Mouse (Mus musculus) adrenal gland, postnatal 4 days (tissue): ENCODE results near the gene Pcgf3. TPM values are rescaled to one million over a fixed set of nuclear protein-coding genes. Genes with fewer than 3 reads are reported as not detected.

Experiments
- DNase-seq, 2 experiments: peaks; one replicate each; pipeline ENCODE4 v3.0.0; 2021 to 2022; ENCODE audit warnings: low spot score in 2 of 2, mixed read lengths in 2 of 2
- total RNA-seq, 2 experiments: library from RNA; stranded (reverse); gene quantifications; 2 replicates each; pipeline ENCODE4 v1.2.3; 2021

Pcgf3 gene
- total RNA-seq, 2 experiments from 2014 or later: 57.1 to 57.6 TPM

DNA sequence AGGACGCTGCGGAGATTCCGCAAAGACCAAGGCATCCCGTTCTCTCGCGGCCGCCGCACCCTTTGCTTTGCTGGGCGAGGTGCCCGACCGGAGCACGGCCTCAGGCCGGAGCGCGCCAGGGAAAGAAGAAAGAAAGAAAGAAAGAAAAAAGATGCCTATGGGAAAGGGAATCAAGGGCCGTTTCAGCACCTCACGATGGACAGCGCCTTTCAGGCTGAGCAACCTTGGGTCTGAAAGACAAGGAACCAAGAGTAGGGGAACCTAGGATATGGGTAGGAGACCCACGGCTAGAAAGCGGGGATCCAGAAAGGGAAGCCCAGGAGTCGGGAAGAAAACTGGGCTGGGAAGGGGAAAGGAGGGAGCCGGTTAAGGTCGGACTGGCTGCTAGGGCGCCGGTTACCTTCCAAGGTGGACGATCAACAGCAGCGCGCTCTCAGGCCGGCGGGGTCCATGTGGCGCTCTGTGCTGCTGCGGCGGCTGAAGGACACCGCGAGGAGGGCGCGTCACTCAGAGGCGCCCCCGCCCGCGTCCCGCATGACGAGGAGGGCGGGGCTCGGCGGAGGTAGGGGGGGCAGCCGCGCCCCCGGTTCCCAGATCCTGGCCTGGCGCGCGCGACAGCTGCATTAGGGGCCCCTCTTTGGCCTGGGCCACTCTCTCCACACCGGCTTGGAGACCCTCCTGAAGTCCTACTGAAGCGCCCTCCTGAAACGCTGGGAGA is 88.6 kb downstream of the Pcgf3 start, which contains the start of gene Cplx1:
Cplx1 (minus strand) TSS at position 536 of the 718 bp plus-strand sequence.
- DNase-seq: peak; percentile 19 to 30

DNA sequence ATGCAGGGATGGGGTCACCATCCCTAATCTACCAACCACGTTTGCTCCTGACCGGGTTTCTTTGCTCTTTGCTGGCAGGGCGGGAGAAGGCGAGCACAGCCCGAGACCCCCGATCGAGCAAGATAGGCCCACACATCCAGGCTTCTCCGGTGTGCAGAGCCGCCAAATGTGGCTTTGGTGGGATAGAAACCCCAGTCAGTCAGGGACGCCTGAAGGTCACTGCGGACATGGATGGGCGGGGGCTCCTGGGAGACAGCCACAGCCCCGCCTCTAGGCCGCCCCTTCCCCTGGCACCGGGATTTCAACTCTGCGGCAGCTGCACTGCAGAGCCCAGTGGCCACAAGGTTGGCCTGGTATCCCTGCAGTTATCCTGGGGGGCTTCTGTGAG is 89.2 kb downstream of the Pcgf3 start:
- no peak for DNase-seq

DNA sequence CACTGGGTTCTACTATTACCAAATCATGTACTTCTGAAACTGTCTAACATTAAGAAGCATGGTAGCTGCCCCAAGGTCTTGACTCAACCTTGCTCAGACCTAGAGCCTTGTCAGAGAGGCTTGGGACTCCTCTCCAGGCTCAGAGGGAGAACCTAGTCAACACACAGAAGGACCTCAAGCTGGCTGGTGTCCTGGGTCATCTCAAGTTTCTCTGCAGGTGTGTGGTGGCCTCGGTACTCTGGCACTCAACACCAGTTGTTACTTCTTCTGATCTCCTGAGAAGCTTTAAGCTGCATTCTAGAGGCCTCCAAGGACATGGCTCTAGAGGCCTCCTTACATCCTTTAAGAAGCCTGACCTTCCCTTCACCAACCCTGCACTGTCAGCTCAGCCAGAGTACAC is 93.0 kb downstream of the Pcgf3 start:
- no peak for DNase-seq

Other genes starting within 250 kb of the Pcgf3 start
- 10 to 100 TPM; 38.8 to 39.8 TPM for gene Dr1, start 192.3 kb upstream of the Pcgf3 start, total RNA-seq
- 1 to 10 TPM; 9.2 to 9.8 TPM for gene Pigg, start 148.6 kb upstream of the Pcgf3 start, total RNA-seq
- under 1 TPM; 0.53 to 0.76 TPM for gene Gm42517, start 93.3 kb upstream of the Pcgf3 start, total RNA-seq
- gene Pde6b, start 72.8 kb upstream of the Pcgf3 start, total RNA-seq: not detected
- 100 to 1,000 TPM; 291 to 308 TPM for gene Atp5k, start 26.8 kb upstream of the Pcgf3 start, total RNA-seq
- 1 to 10 TPM; 2.3 to 2.4 TPM for gene Mfsd7a, start 12.3 kb upstream of the Pcgf3 start, total RNA-seq
- 10 to 100 TPM in 1 of 2 experiments, 1 to 10 TPM in 1; 8.7 to 13.1 TPM for gene Cplx1, start 88.8 kb downstream of the Pcgf3 start, total RNA-seq
- 10 to 100 TPM; 88.6 to 95.3 TPM for gene Gak, start 168.5 kb downstream of the Pcgf3 start, total RNA-seq
- 10 to 100 TPM; 28.0 to 30.1 TPM for gene Tmem175, start 168.5 kb downstream of the Pcgf3 start, total RNA-seq
- 10 to 100 TPM; 17.7 to 17.8 TPM for gene Idua, start 199.1 kb downstream of the Pcgf3 start, total RNA-seq
- 10 to 100 TPM; 26.2 to 29.4 TPM for gene Dgkq, start 208.4 kb downstream of the Pcgf3 start, total RNA-seq
- 1 to 10 TPM; 3.2 to 8.1 TPM for gene Slc26a1, start 214.3 kb downstream of the Pcgf3 start, total RNA-seq
- 10 to 100 TPM; 42.7 to 49.6 TPM for gene Fgfrl1, start 231.2 kb downstream of the Pcgf3 start, total RNA-seq